Mouse (Mus musculus) embryo, embryonic 11.5 days (tissue): Measurements from ENCODE around the gene Acot7.
A peak's percentile ranks its signal among the peaks of the same experiment; 100 is the strongest.
"Not testable (repeated sequence)": the region's sequence is repeated elsewhere in the genome, so short reads cannot be mapped to it uniquely, and the experiment has no call there.

Source experiments
- DNase-seq: peaks from one replicate; pipeline ENCODE4 v3.0.0-alpha.2; 2012; ENCODE audit warnings: low read depth, low spot score

The Acot7 gene

GRCm38 (mm10) chr4:152206199-152206598 is 28.3 kb downstream of the Acot7 start:
- no peak for DNase-seq

GRCm38 (mm10) chr4:152209623-152210022 is 31.7 kb downstream of the Acot7 start:
- DNase-seq: no peak

- no peak for DNase-seq
Observed at GRCm38 (mm10) chr4:152212091-152212505, 34.2 kb downstream of the Acot7 start.

- DNase-seq: peak; percentile 27
Observed at GRCm38 (mm10) chr4:152212531-152212930, 34.6 kb downstream of the Acot7 start.

GRCm38 (mm10) chr4:152212974-152213373 is 35.0 kb downstream of the Acot7 start:
- DNase-seq: no peak

- DNase-seq: peak; percentile 85
Observed at GRCm38 (mm10) chr4:152213760-152214480, 36.0 kb downstream of the Acot7 start.

- DNase-seq: no peak
Observed at GRCm38 (mm10) chr4:152214871-152215415, 37.0 kb downstream of the Acot7 start.

- DNase-seq: no peak
Observed at GRCm38 (mm10) chr4:152219591-152219990, 41.7 kb downstream of the Acot7 start.

- DNase-seq: no peak
Observed at GRCm38 (mm10) chr4:152220771-152221410, 43.0 kb downstream of the Acot7 start.

- no peak for DNase-seq
Observed at GRCm38 (mm10) chr4:152221411-152221887, 43.5 kb downstream of the Acot7 start.

- DNase-seq: no peak
Observed at GRCm38 (mm10) chr4:152222111-152222510, 44.2 kb downstream of the Acot7 start.

GRCm38 (mm10) chr4:152222513-152222912 is 44.6 kb downstream of the Acot7 start:
- DNase-seq: no peak

GRCm38 (mm10) chr4:152224156-152224555 is 46.2 kb downstream of the Acot7 start:
- no peak for DNase-seq

- DNase-seq: no peak
Observed at GRCm38 (mm10) chr4:152226901-152227486, 49.1 kb downstream of the Acot7 start.

GRCm38 (mm10) chr4:152227749-152228527 is 50.0 kb downstream of the Acot7 start:
- no peak for DNase-seq

GRCm38 (mm10) chr4:152230331-152230730 is 52.4 kb downstream of the Acot7 start:
- DNase-seq: not testable (repeated sequence)

GRCm38 (mm10) chr4:152231326-152231725 is 53.4 kb downstream of the Acot7 start:
- no peak for DNase-seq

- no peak for DNase-seq
Observed at GRCm38 (mm10) chr4:152232411-152232903, 54.5 kb downstream of the Acot7 start.

GRCm38 (mm10) chr4:152239974-152240373 is 62.0 kb downstream of the Acot7 start:
- no peak for DNase-seq

GRCm38 (mm10) chr4:152243241-152243891 is 65.4 kb downstream of the Acot7 start:
- no peak for DNase-seq

- no peak for DNase-seq
Observed at GRCm38 (mm10) chr4:152243969-152244368, 66.0 kb downstream of the Acot7 start.
